Mouse (Mus musculus) CH12.LX (cell line): ENCODE measurements around the gene Zbed3. TPM values are rescaled to one million over a fixed set of nuclear protein-coding genes. Genes with fewer than 3 reads are reported as not detected.

ENCODE experiments used
- DNase-seq: peaks from one replicate; pipeline ENCODE4 v3.0.0-alpha.2; 2013; ENCODE audit errors: extremely low read depth
- H3K27ac ChIP-seq: 2 replicates; pipeline ENCODE4 v1.5.1; 2012; ENCODE audit warnings: low read depth, mild to moderate bottlenecking, control low read depth, moderate library complexity; ENCODE audit not compliant: insufficient read depth
- H3K27me3 ChIP-seq: replicated peaks from 2 replicates; pipeline ENCODE3; 2012; ENCODE audit warnings: inconsistent platforms
- H3K36me3 ChIP-seq, 2 experiments: replicated peaks in 1 of 2; 2 replicates each; pipeline versions ENCODE3 to v1.6.1; 2012; ENCODE audit warnings: inconsistent platforms in 1 of 2, low read length in 1 of 2, mild to moderate bottlenecking in 1 of 2, mixed read lengths in 1 of 2, moderate library complexity in 1 of 2; ENCODE audit not compliant: control insufficient read depth in 1 of 2, insufficient read depth in 1 of 2
- H3K4me1 ChIP-seq, 2 experiments: 2 replicates each; pipeline ENCODE4 v1.6.1; 2012; ENCODE audit warnings: inconsistent platforms in 1 of 2, moderate library complexity in 1 of 2; ENCODE audit not compliant: insufficient read depth in 2 of 2, control insufficient read depth in 1 of 2
- H3K4me2 ChIP-seq: 2 replicates; pipeline ENCODE4 v1.6.1; 2012; ENCODE audit warnings: low read depth, mild to moderate bottlenecking, control low read depth; ENCODE audit not compliant: poor library complexity, insufficient read depth, severe bottlenecking
- H3K4me3 ChIP-seq, 3 experiments: fragments of 150-350 bp in 1 of 3; sonication (generic) in 1 of 3; replicated peaks in 1 of 3; 2 replicates each; pipeline versions ENCODE3 to v1.5.1; 2011 to 2012; ENCODE audit warnings: low read depth in 2 of 3, low read length in 2 of 3, mild to moderate bottlenecking in 2 of 3, moderate library complexity in 2 of 3, control low read depth in 1 of 3, improper control_type of control experiment in 1 of 3, inconsistent platforms in 1 of 3, mixed read lengths in 1 of 3; ENCODE audit not compliant: poor library complexity in 1 of 3
- H3K79me2 ChIP-seq: replicated peaks from 2 replicates; pipeline ENCODE4 v1.6.1; 2012; ENCODE audit warnings: mild to moderate bottlenecking, moderate library complexity; ENCODE audit not compliant: control insufficient read depth, poor library complexity, insufficient read depth, severe bottlenecking; ENCODE audit errors: extremely low read depth
- H3K9ac ChIP-seq: 2 replicates; pipeline ENCODE4 v1.6.1; 2012; ENCODE audit warnings: low read depth, mild to moderate bottlenecking, control low read depth, moderate library complexity; ENCODE audit not compliant: insufficient read depth
- H3K9me3 ChIP-seq: replicated peaks from 2 replicates; pipeline ENCODE3; 2012; ENCODE audit warnings: low read length, inconsistent platforms, mixed read lengths
- CHD1 ChIP-seq: IDR thresholded peaks from 2 replicates; pipeline ENCODE4 v1.6.1; 2012; ENCODE audit warnings: low read depth, low read length, improper control_type of control experiment, inconsistent platforms
- CTCF ChIP-seq, 2 experiments: IDR thresholded peaks in 1 of 2; conservative IDR thresholded peaks in 1 of 2; 2 replicates each; pipeline ENCODE4 v1.5.1; 2011 to 2012; ENCODE audit warnings: low read depth in 2 of 2, low read length in 2 of 2, improper control_type of control experiment in 1 of 2, inconsistent platforms in 1 of 2, mild to moderate bottlenecking in 1 of 2, moderate library complexity in 1 of 2
- E2F4 ChIP-seq: IDR thresholded peaks from 2 replicates; pipeline ENCODE4 v1.6.1; 2011; ENCODE audit warnings: low read depth, low read length, improper control_type of control experiment; ENCODE audit not compliant: insufficient replicate concordance
- EP300 ChIP-seq: IDR thresholded peaks from 2 replicates; pipeline ENCODE4 v1.6.1; 2011; ENCODE audit warnings: low read length, improper control_type of control experiment
- ETS1 ChIP-seq: conservative IDR thresholded peaks from 2 replicates; pipeline ENCODE4 v1.6.1; 2012; ENCODE audit warnings: low read depth, mild to moderate bottlenecking, inconsistent platforms, low read length, improper control_type of control experiment, moderate library complexity
- GABPA ChIP-seq: IDR thresholded peaks from 2 replicates; pipeline ENCODE4 v1.6.1; 2012; ENCODE audit warnings: low read depth, low read length, improper control_type of control experiment, inconsistent platforms; ENCODE audit not compliant: insufficient replicate concordance
- JUN ChIP-seq: IDR thresholded peaks from 2 replicates; pipeline ENCODE4 v1.6.1; 2011; ENCODE audit warnings: low read depth, mild to moderate bottlenecking, low read length, improper control_type of control experiment, moderate library complexity; ENCODE audit not compliant: insufficient read depth
- KAT2A ChIP-seq: IDR thresholded peaks from 2 replicates; pipeline ENCODE4 v1.6.1; 2012; ENCODE audit warnings: low read length, improper control_type of control experiment, inconsistent platforms; ENCODE audit not compliant: insufficient replicate concordance
- MAFK ChIP-seq: IDR thresholded peaks from 2 replicates; pipeline ENCODE4 v1.6.1; 2011; ENCODE audit warnings: low read length, improper control_type of control experiment; ENCODE audit not compliant: insufficient replicate concordance
- MAX ChIP-seq: IDR thresholded peaks from 2 replicates; pipeline ENCODE4 v1.6.1; 2011; ENCODE audit warnings: low read length, improper control_type of control experiment
- MAZ ChIP-seq: IDR thresholded peaks from 2 replicates; pipeline ENCODE4 v1.6.1; 2012; ENCODE audit warnings: low read depth, mild to moderate bottlenecking, inconsistent platforms, low read length, improper control_type of control experiment, moderate library complexity
- MXI1 ChIP-seq: IDR thresholded peaks from 2 replicates; pipeline ENCODE4 v1.6.1; 2011; ENCODE audit warnings: mild to moderate bottlenecking, low read depth, low read length, improper control_type of control experiment
- MYC ChIP-seq: IDR thresholded peaks from 2 replicates; pipeline ENCODE4 v1.6.1; 2011; ENCODE audit warnings: low read depth, mild to moderate bottlenecking, improper control_type of control experiment, low read length
- NELFE ChIP-seq: IDR thresholded peaks from 2 replicates; pipeline ENCODE4 v1.6.1; 2011; ENCODE audit warnings: low read depth, low read length, improper control_type of control experiment
- POLR2AphosphoS2 ChIP-seq: IDR thresholded peaks from 2 replicates; pipeline ENCODE4 v1.6.1; 2011; ENCODE audit warnings: low read depth, low read length, improper control_type of control experiment
- RAD21 ChIP-seq: IDR thresholded peaks from 2 replicates; pipeline ENCODE4 v1.6.1; 2011; ENCODE audit warnings: low read depth, mild to moderate bottlenecking, low read length, improper control_type of control experiment, moderate library complexity
- UBTF ChIP-seq: IDR thresholded peaks from 2 replicates; pipeline ENCODE4 v1.6.1; 2012; ENCODE audit warnings: low read depth, mild to moderate bottlenecking, inconsistent platforms, low read length, improper control_type of control experiment, moderate library complexity
- USF1 ChIP-seq: IDR thresholded peaks from 2 replicates; pipeline ENCODE4 v1.6.1; 2014; ENCODE audit warnings: low read depth, mild to moderate bottlenecking, inconsistent platforms, low read length, improper control_type of control experiment
- USF2 ChIP-seq: conservative IDR thresholded peaks from 2 replicates; pipeline ENCODE4 v1.6.1; 2011; ENCODE audit warnings: low read depth, low read length, improper control_type of control experiment
- ZKSCAN1 ChIP-seq: IDR thresholded peaks from 2 replicates; pipeline ENCODE4 v1.6.1; 2012; ENCODE audit warnings: low read depth, inconsistent platforms, low read length, improper control_type of control experiment, borderline replicate concordance
- ZNF384 ChIP-seq: IDR thresholded peaks from 2 replicates; pipeline ENCODE4 v1.6.1; 2012; ENCODE audit warnings: low read depth, low read length, improper control_type of control experiment, inconsistent platforms
- dilution Hi-C: fragments of 300-500 bp; cut with MboI; formaldehyde crosslinking; loops from 2 replicates; pipeline ENCODE4 v1.14.3; 2020; ENCODE audit warnings: low sequenced_read_pairs; ENCODE audit not compliant: extremely low pct_unique_long_range_greater_than_20kb, extremely low pct_ligation_motif_present
- in situ Hi-C: fragments of 300-500 bp; cut with MboI; formaldehyde crosslinking; loops from 3 replicates; pipeline ENCODE4 v1.14.3; 2019; ENCODE audit warnings: low sequenced_read_pairs, low pct_ligation_motif_present, low pct_unique_long_range_greater_than_20kb, mixed read lengths
- polyA plus RNA-seq: library from polyadenylated mRNA; unstranded; fragments of >175 nt; gene quantifications from 2 replicates; pipeline ENCODE4 v1.2.1, GENCODE M21; 2012; ENCODE audit warnings: low read depth; ENCODE audit not compliant: insufficient read length
- total RNA-seq, 2 experiments: library from RNA; depleted of rRNA; stranded (reverse); fragments of 300-350 nt in 1 of 2; fragments of >200 nt in 1 of 2; gene quantifications; 2 replicates each; pipeline ENCODE4 v1.2.3; 2012 to 2014

Zbed3 gene
- total and polyA plus RNA-seq, 3 experiments = 7.6 to 50.3 (median 8.2) TPM

- H3K4me3 ChIP-seq = no peak overlapping the region
- no peak overlapping the region for H3K4me2 ChIP-seq
- peaks cover 31% of the 10 kb centered on the region for H3K79me2 ChIP-seq
- in situ Hi-C loops (no loop called here), dilution Hi-C loops (no loop called here)
- peaks cover 3 to 23% of the 10 kb centered on the region in 2 experiments; a peak in 3 of 4 replicates for H3K4me1 ChIP-seq
- peaks cover 14 to 71% of the 10 kb centered on the region in 2 experiments for H3K36me3 ChIP-seq
- no peaks in the 10 kb centered on the region for H3K27me3 ChIP-seq
- no peak overlapping the region for H3K27ac ChIP-seq
- TF ChIP-seq GABPA (no peak), RAD21 (no peak), MAX (no peak), CTCF (conservative IDR thresholded peaks at IDR 0.05 in 1 of 2, IDR thresholded peaks at IDR 0.05 in 1 of 2; ENCODE audit: low read depth in 2 of 2, low read length in 2 of 2) (no peak), ETS1 (no peak), KAT2A (no peak)
- H3K9me3 ChIP-seq = no peaks in the 10 kb centered on the region
- H3K9ac ChIP-seq = no peak overlapping the region
- no peak for DNase-seq
Measured at GRCm38 (mm10) chr13:95332086-95332899, 8.9 kb downstream of the Zbed3 start.

- in situ Hi-C loops = no loop called here
- Histone ChIP-seq H3K4me2 (no peak overlapping the region), H3K27ac (no peak overlapping the region)
Measured at GRCm38 (mm10) chr13:95336122-95336677, 12.8 kb downstream of the Zbed3 start.

GRCm38 (mm10) chr13:95343470-95343869 lies 20.1 kb downstream of the Zbed3 start:
- Histone ChIP-seq H3K79me2 (no peaks in the 10 kb centered on the region), H3K27me3 (no peaks in the 10 kb centered on the region), H3K9me3 (no peaks in the 10 kb centered on the region), H3K9ac (no peak overlapping the region), H3K27ac (no peak overlapping the region), H3K4me1 (peaks cover 0 to 4% of the 10 kb centered on the region in 2 experiments; a peak in 2 of 4 replicates), H3K36me3 (peaks cover 7 to 41% of the 10 kb centered on the region in 2 experiments)
- in situ Hi-C loops = no loop called here
- dilution Hi-C loops = no loop called here
- TF ChIP-seq KAT2A (no peak), UBTF (no peak), RAD21 (no peak), POLR2AphosphoS2 (no peak), CTCF (conservative IDR thresholded peaks at IDR 0.05 in 1 of 2, IDR thresholded peaks at IDR 0.05 in 1 of 2; ENCODE audit: low read depth in 2 of 2, low read length in 2 of 2) (no peak), EP300 (no peak), MAFK (no peak), JUN (no peak), USF1 (no peak), ZKSCAN1 (no peak), CHD1 (no peak), NELFE (no peak), MYC (no peak), MAX (no peak), GABPA (no peak)
- TF ChIP-seq, all 38 proteins: peak for 0
- no peak overlapping the region for H3K4me2 ChIP-seq
- no peak for DNase-seq
- no peak overlapping the region for H3K4me3 ChIP-seq

More at GRCm38 (mm10) chr13:95336122-95336677, 12.8 kb downstream of the Zbed3 start:
- H3K27me3 ChIP-seq = no peaks in the 10 kb centered on the region
- peaks cover 0 to 2% of the 10 kb centered on the region in 2 experiments; a peak in 1 of 4 replicates for H3K4me1 ChIP-seq
- dilution Hi-C loops = no loop called here
- H3K9ac ChIP-seq = no peak overlapping the region
- no peaks in the 10 kb centered on the region for H3K9me3 ChIP-seq
- no peak overlapping the region for H3K4me3 ChIP-seq
- DNase-seq = no peak
- TF ChIP-seq NELFE (no peak), MAX (no peak), USF2 (no peak), JUN (no peak), CTCF (conservative IDR thresholded peaks at IDR 0.05 in 1 of 2, IDR thresholded peaks at IDR 0.05 in 1 of 2; ENCODE audit: low read depth in 2 of 2, low read length in 2 of 2) (no peak), E2F4 (no peak), MAZ (no peak), USF1 (no peak), POLR2AphosphoS2 (no peak), ZNF384 (no peak), GABPA (no peak), MXI1 (no peak), EP300 (no peak)
- H3K79me2 ChIP-seq = peaks cover 13% of the 10 kb centered on the region
- H3K36me3 ChIP-seq = peaks cover 24 to 70% of the 10 kb centered on the region in 2 experiments
